Mouse (Mus musculus): ENCODE results near the gene Bbs9. TPM values are rescaled to one million over a fixed set of nuclear protein-coding genes. Genes with fewer than 3 reads are reported as not detected.
A peak's percentile ranks its signal among the peaks of the same experiment; 100 is the strongest.
"Not testable (repeated sequence)": the region's sequence is repeated elsewhere in the genome, so short reads cannot be mapped to it uniquely, and the experiment has no call there.

The Bbs9 gene
- 10 to 100 TPM; 24.6 to 28.3 TPM for total RNA-seq (2021)
- long read RNA-seq, experiment 1, partial matches to known transcripts, result 1 of 4 reads
- long read RNA-seq, experiment 1, other reads (novel, unspliced or antisense), result 2 of 4 reads
- long read RNA-seq, experiment 2, partial matches to known transcripts, result 0 of 2 reads
- long read RNA-seq, experiment 2, other reads (novel, unspliced or antisense), result 1 of 2 reads

- DNase-seq (ENCODE audit: low spot score in 2 of 2), result peak; percentile 95 to 98
- intact Hi-C loops (cut with DNase I), result no loop called here
Observed at GRCm38 (mm10) chr9:22475424-22475868, at the start of gene Bbs9. Bbs9 (plus strand) TSS chr9:22475715.

DNA sequence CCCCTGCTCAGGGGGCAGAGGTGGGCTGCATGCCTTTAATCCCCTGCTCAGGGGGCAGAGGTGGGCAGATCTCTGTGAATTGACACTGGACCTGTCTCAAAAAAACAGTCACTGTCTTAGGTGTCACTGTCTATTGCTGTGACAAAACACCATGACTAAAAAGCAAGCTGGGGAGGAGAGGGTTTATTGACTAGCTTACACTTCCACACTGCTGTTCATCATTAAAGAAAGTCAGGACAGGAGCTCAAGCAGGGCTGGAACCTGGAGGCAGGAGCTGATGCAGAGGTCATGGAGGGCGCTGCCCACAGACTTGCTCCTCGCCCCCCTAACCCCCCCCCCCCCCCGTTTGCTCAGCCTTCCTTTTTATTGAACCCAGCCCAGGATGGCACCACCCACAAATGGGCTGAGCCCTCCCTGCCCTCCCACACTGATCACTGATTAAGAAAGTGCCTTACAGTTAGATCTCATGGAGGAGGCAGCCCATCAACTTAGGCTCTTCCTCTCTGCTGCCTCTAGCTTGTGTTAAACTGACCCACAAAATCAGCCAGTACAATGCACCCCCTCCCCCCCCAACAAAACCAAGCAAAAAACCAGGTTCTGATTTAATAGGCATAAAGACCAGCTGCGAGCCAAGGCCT, 47.4 kb upstream of the Bbs9 start:
- intact Hi-C loops (cut with DNase I), result no loop called here
- DNase-seq (ENCODE audit: low spot score in 2 of 2), result no peak

- intact Hi-C loops (cut with DNase I), result no loop called here
- DNase-seq (ENCODE audit: low spot score in 2 of 2), result no peak
Observed at GRCm38 (mm10) chr9:22428666-22429410, 46.7 kb upstream of the Bbs9 start.

DNA sequence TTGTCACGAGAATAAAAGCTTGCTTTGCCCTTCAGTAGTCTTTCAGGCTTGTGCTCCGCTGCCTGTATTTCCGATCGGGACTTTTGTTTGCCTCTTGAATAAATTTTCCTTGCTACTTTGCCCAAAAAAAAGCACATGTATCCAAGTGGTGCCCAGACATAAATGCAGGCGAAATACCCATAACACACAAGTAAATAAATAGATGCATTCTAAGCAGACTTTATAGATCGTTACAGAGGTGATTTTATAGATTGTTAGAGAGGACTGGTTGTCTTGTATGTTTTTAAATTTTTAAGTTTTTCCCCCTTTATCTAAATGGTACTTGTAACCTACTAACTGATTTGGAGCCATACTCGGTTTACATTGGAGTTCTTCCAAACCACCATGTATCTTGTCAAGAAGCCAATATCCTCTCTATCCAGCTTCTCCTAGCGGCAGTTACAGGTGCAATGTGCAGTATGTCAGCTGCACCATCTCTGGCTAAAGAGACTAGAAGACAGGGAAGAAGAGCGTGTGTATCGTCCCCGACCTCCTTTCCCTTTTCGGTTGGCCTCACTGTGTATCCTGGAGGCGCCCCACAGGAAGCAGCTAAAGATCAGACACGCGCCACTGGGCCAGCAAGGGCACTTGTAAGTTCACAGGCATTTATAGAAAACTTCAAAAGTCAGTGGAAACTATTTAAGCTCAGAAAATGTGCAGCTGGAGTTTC, 45.8 kb upstream of the Bbs9 start:
- DNase-seq (ENCODE audit: low spot score in 2 of 2), result no peak
- intact Hi-C loops (cut with DNase I), result no loop called here

GRCm38 (mm10) chr9:22430315-22430840, 45.1 kb upstream of the Bbs9 start:
- intact Hi-C loops (cut with DNase I), result no loop called here
- no peak for DNase-seq (ENCODE audit: low spot score in 2 of 2)

- no peak for DNase-seq (ENCODE audit: low spot score in 2 of 2)
- intact Hi-C loops (cut with DNase I), result no loop called here
Observed at GRCm38 (mm10) chr9:22433221-22433620, 42.3 kb upstream of the Bbs9 start.

- no peak for DNase-seq (ENCODE audit: low spot score in 2 of 2)
- intact Hi-C loops (cut with DNase I), result no loop called here
Observed at GRCm38 (mm10) chr9:22434101-22434500, 41.4 kb upstream of the Bbs9 start.

DNA sequence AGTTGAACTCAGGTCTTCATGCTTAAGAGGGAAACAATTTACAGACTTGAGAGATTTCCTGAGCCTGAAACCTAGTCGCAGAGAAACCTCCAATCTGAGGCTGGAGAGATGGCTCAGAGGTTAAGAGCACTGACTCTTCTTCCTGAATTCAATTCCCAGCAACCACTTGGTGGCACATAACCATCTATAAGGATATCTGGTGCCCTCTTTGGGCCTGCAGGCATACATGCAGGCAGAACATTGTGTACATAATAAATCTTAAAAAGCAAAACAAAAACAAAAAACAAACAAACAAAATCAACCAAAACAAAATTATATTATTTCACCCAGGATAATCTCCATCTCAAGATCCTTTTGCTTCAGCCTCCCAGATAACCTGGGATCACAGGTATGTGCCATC, 36.7 kb upstream of the Bbs9 start:
- DNase-seq (ENCODE audit: low spot score in 2 of 2), result no peak
- intact Hi-C loops (cut with DNase I), result no loop called here

- intact Hi-C loops (cut with DNase I), result no loop called here
- no peak for DNase-seq (ENCODE audit: low spot score in 2 of 2)
Observed at GRCm38 (mm10) chr9:22443157-22443556, 32.4 kb upstream of the Bbs9 start.

GRCm38 (mm10) chr9:22445123-22445522, 30.4 kb upstream of the Bbs9 start:
- intact Hi-C loops (cut with DNase I), result no loop called here
- no peak for DNase-seq (ENCODE audit: low spot score in 2 of 2)

GRCm38 (mm10) chr9:22447213-22447612, 28.3 kb upstream of the Bbs9 start:
- no peak for DNase-seq (ENCODE audit: low spot score in 2 of 2)
- intact Hi-C loops (cut with DNase I), result no loop called here

GRCm38 (mm10) chr9:22448420-22448819, 27.1 kb upstream of the Bbs9 start:
- no peak for DNase-seq (ENCODE audit: low spot score in 2 of 2)

GRCm38 (mm10) chr9:22449209-22449608, 26.3 kb upstream of the Bbs9 start:
- DNase-seq (ENCODE audit: low spot score in 2 of 2), result no peak
- intact Hi-C loops (cut with DNase I), result no loop called here

More at GRCm38 (mm10) chr9:22448420-22448819, 27.1 kb upstream of the Bbs9 start:
- intact Hi-C loops (cut with DNase I), result no loop called here

GRCm38 (mm10) chr9:22452697-22453096, 22.8 kb upstream of the Bbs9 start:
- intact Hi-C loops (cut with DNase I), result no loop called here
- peak in 1 of 2 experiments; percentile 42 for DNase-seq (ENCODE audit: low spot score in 2 of 2)

DNA sequence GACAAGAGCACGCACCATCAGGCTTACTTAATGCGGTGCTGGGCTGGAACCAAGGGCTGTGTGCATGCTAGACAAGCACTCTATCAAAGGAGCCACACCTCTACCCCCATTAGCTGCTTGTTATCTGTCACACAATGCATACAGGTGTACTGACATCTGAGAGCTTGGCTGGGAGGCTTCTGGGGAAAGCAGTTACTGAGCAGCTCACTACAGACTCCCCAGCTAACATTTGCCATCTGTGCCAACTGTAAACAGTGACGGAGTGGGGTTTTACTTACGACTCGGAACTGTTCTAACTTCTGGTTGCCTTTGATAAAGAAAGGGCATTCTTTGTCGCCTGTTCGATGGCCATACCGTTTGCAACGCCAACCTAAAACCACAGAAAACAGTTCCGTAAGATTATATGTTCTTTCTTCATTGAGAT, 22.0 kb upstream of the Bbs9 start:
- peak in 1 of 2 experiments; percentile 22 for DNase-seq (ENCODE audit: low spot score in 2 of 2)
- intact Hi-C loops (cut with DNase I), result no loop called here

DNA sequence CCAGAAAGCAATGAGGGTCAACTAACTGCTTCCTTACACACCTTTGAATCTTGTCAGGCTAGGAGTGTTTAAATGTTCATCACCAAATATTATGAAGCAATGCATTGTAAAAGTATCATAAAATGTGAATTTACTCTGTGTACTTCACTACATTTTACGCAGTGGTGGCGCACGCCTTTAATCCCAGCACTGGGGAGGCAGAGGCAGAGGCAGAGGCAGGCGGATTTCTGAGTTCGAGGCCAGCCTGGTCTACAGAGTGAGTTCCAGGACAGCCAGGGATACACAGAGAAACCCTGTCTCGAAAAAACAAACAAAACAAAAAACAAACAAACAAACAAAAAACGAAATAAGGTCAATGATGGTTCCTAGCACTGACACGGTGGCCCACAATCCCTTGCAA, 21.5 kb upstream of the Bbs9 start, which contains the start of gene Gm17545:
Gene Gm17545 (plus strand): TSS at position 301 of the 400 bp plus-strand sequence.
- DNase-seq (ENCODE audit: low spot score in 2 of 2); intact Hi-C loops (cut with DNase I): not testable (repeated sequence)

DNA sequence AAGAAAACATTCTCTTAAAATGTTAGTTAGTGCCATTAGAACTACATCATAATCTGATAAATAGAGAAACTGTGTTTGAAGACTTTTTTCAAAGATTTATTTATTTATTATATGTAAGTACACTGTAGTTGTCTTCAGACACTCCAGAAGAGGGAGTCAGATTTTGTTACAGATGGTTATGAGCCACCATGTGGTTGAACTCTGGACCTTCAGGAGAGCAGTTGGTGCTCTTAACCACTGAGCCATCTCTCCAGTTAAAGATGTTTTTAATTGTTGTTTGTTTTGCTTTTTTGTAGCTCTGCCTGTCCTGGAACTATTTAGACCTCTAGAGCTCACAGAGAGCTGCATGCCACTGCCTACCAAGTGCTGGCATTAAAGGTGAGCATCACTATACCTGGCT, 20.5 kb upstream of the Bbs9 start:
- intact Hi-C loops (cut with DNase I), result no loop called here
- DNase-seq (ENCODE audit: low spot score in 2 of 2), result no peak

- intact Hi-C loops (cut with DNase I), result no loop called here
- no peak for DNase-seq (ENCODE audit: low spot score in 2 of 2)
Observed at GRCm38 (mm10) chr9:22457142-22457835, 18.2 kb upstream of the Bbs9 start.

DNA sequence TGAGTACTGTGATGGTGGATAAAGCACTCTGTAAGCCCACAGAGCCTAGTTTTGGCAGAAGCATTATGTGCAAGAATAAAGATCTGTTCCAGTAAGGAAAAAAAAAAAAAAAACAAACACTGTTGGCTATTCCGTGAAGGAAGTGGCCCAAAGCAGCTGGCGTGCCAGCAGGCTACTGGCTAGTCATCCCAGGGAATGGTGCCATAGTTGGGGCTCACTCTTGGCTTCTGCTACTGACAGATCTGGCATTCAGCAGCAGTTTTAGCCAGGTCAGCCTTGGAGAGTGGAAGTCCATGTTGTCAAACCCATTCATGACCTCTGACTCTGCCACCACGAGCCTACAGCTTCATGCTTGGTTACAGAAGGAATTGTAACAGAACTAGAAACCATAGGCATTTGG, 13.6 kb upstream of the Bbs9 start:
- intact Hi-C loops (cut with DNase I), result no loop called here
- DNase-seq (ENCODE audit: low spot score in 2 of 2), result peak; percentile 31 to 43
